Mouse (Mus musculus) erythroblast, embryonic 14.5 days (primary cell): ENCODE data around the gene Ccdc85b. TPM values are rescaled to one million over a fixed set of nuclear protein-coding genes. Genes with fewer than 3 reads are reported as not detected.
A peak's percentile ranks its signal among the peaks of the same experiment; 100 is the strongest.

Experiments
- H3K27me3 ChIP-seq: 2 replicates; pipeline ENCODE4 v1.6.1; 2012; ENCODE audit warnings: inconsistent platforms; ENCODE audit not compliant: control insufficient read depth
- H3K36me3 ChIP-seq: 2 replicates; pipeline ENCODE4 v1.6.1; 2012; ENCODE audit warnings: mild to moderate bottlenecking, inconsistent platforms; ENCODE audit not compliant: control insufficient read depth
- H3K4me1 ChIP-seq: 2 replicates; pipeline ENCODE4 v1.6.1; 2012; ENCODE audit warnings: inconsistent platforms; ENCODE audit not compliant: control insufficient read depth
- H3K4me3 ChIP-seq: replicated peaks from 2 replicates; pipeline ENCODE3; 2012; ENCODE audit warnings: moderate library complexity, mild to moderate bottlenecking, inconsistent platforms
- H3K9me3 ChIP-seq: 2 replicates; pipeline ENCODE4 v1.6.1; 2012; ENCODE audit warnings: low read length, inconsistent platforms, mixed read lengths; ENCODE audit not compliant: control insufficient read depth
- GATA1 ChIP-seq: IDR thresholded peaks from 2 replicates; pipeline ENCODE4 v1.6.1; 2012; ENCODE audit warnings: low read length, inconsistent platforms, mixed read lengths
- TAL1 ChIP-seq: IDR thresholded peaks from 3 replicates; pipeline ENCODE4 v1.6.1; 2012; ENCODE audit warnings: low read length, inconsistent platforms, mixed read lengths
- polyA plus RNA-seq: library from polyadenylated mRNA; stranded (reverse); fragments of >175 nt; gene quantifications from 2 replicates; pipeline ENCODE4 v1.2.3, GENCODE M21; 2012

Ccdc85b gene
- polyA plus RNA-seq, 1 experiment: 0.57 TPM

DNA sequence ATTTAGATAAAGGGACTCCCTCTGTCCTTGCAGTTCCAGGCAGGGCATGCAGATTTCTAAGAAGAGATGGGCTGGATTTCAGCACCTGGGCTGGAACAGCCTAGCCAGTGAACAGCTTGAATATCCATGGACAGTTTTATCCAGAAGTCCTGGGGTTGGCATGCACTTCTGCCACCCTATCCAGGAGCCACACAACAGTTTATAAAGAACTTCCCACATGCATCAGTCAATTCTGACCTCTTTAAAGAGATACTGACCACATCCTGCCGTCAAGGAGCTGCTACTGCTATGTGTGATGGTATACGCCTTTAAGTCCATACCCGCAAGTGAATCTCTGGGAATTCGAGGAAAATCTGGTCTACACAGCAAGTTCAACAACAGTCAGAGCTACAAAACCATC is 28.5 kb downstream of the Ccdc85b start:
- H3K36me3 ChIP-seq: peaks cover 17% of the 10 kb centered on the region
- H3K4me1 ChIP-seq: peaks cover 33% of the 10 kb centered on the region
- TF ChIP-seq TAL1: no peak
- no peak for TF ChIP-seq GATA1
- no peak overlapping the region for H3K4me3 ChIP-seq
- no peaks in the 10 kb centered on the region for H3K9me3 ChIP-seq
- H3K27me3 ChIP-seq: peaks cover 3% of the 10 kb centered on the region

DNA sequence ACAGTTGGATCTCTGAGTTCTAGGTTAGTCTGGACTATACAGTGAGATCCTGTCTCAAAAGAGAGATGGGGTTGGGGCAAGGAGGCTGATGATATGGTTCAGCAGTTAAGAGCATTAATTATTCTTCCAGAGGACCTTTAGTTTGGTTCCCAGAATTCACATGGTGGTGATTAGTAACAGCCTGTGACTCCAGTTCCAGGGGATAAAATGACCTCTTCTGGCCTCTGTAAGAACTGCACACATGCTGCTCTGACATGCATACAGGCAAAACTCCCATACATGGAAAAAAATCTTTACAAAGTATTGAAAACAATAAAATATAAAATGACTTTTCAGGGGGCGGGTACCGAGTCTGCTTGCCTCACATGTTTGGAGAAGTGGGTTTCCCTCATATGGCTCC is 29.6 kb downstream of the Ccdc85b start:
- H3K27me3 ChIP-seq: no peaks in the 10 kb centered on the region
- TF ChIP-seq TAL1 (no peak), GATA1 (no peak)
- no peak overlapping the region for H3K4me3 ChIP-seq
- H3K9me3 ChIP-seq: no peaks in the 10 kb centered on the region
- peaks cover 33% of the 10 kb centered on the region for H3K4me1 ChIP-seq
- H3K36me3 ChIP-seq: peaks cover 23% of the 10 kb centered on the region

DNA sequence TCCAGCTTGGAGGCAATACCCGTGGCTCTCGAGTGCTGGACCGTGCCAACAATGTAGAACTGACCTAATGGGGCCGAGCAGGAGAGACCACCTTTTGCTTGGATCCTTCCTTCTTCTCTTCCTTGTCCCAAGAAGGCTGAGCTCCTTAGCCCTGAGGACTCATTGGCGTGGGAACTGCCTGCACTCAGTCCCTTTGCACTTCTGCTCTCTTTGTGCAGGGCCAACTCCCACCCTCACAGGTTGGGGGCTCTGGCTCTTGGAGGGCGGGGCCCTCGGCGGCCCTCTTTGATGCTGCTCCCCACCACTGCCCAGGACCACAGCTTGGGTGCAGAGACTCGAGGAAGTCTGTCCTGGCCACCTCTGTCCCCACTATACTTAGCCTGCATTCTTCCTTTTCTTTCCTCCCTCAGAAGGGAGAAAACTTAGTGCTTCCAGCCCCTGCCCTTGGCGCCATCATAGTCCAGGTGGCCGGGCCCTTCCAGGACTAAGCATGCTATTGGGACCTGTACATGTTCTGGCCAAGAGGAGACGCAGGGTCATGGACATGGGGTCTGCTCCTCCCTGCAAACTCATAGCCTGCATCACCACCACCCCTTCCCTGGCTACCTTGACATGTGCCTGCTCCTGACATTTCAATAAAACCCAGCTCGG is 30.9 kb downstream of the Ccdc85b start:
- peaks cover 34% of the 10 kb centered on the region for H3K36me3 ChIP-seq
- H3K4me3 ChIP-seq: no peak overlapping the region
- H3K27me3 ChIP-seq: no peaks in the 10 kb centered on the region
- no peak for TF ChIP-seq GATA1
- TF ChIP-seq TAL1: no peak
- H3K9me3 ChIP-seq: no peaks in the 10 kb centered on the region
- H3K4me1 ChIP-seq: peaks cover 37% of the 10 kb centered on the region

DNA sequence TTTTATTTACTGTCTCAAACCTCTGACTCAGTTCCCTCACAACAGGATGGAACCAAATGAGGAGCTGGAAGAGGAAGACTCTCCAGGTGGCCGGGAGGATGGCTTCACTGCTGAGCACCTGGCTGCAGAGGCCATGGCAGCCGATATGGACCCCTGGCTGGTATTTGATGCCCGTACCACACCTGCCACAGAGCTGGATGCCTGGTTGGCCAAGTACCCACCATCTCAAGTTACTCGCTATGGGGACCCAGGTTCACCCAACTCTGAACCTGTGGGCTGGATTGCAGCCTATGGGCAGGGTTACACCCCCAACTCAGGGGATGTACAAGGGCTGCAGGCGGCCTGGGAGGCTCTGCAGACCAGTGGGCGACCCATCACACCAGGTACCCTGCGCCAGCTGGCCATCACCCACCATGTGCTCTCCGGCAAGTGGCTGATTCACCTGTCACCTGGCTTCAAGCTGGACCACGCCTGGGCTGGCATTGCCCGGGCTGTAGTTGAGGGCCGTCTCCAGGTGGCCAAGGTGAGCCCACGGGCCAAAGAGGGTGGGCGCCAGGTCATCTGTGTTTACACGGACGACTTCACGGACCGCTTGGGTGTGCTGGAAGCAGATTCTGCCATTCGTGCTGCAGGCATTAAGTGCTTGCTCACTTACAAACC is 31.7 kb downstream of the Ccdc85b start:
- Histone ChIP-seq H3K4me1 (peaks cover 38% of the 10 kb centered on the region), H3K4me3 (peak overlapping the region; percentile 89), H3K27me3 (no peaks in the 10 kb centered on the region), H3K36me3 (peaks cover 36% of the 10 kb centered on the region), H3K9me3 (no peaks in the 10 kb centered on the region)
- TF ChIP-seq GATA1 (no peak), TAL1 (no peak)

DNA sequence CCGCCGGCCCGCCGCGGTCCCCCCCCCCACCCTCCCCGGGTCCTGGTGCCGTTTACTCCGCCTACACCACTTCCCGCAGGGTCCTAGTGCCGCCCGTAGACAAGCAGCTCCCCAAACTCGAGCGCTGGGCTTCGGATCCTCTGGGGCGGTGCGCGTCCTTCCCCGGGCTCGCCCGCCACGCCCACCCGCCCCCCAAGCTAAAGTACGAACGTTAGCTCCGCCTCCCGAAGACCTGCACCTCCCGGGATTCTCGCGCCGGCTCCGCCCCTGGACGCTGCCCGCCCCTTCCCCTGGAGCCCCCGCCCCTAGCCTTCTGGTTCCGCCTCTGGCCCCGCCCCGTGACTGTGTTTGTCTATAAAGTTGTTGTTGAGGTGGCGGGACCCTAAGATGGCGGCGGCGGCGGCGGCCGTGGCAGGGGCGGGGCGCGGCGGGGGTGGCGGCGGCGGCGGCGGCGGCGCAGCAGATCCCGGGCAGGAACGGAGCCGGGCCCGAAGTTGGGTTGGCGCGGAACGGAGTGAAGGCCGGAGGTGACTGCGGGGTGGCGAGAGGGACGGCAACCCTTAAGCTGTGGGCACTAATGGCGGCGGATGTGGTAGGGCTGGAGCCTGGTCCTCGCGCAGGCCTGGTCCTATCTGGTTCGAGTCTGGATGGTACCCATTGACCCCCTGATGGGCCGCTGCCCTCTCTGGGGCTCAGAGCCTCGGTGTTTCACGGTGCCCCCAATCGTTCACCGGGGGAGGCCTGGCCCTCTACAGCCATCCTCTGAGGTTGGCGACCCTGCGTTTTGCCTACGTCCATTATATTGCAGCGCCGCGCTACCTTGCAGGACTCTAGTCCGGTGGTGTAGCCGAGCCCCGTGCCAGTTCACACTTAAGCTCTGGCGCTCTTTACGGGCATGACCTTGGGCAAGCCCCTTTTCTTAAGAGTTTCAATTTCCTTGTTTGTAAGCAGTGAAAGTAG is 32.6 kb downstream of the Ccdc85b start, which contains the start of the genes Drap1 and AI837181:
TSS of gene Drap1 (minus strand) at position 198 of the 960 bp plus-strand sequence.
TSS of gene AI837181 (plus strand) at position 363 of the 960 bp plus-strand sequence.
- Histone ChIP-seq H3K4me3 (peak within 1 kb of the TSS; percentile 89), H3K36me3 (peaks cover 45% of the 10 kb centered on the region), H3K9me3 (no peaks in the 10 kb centered on the region), H3K27me3 (no peaks in the 10 kb centered on the region), H3K4me1 (peaks cover 42% of the 10 kb centered on the region)
- TF ChIP-seq TAL1 (no peak), GATA1 (no peak)

DNA sequence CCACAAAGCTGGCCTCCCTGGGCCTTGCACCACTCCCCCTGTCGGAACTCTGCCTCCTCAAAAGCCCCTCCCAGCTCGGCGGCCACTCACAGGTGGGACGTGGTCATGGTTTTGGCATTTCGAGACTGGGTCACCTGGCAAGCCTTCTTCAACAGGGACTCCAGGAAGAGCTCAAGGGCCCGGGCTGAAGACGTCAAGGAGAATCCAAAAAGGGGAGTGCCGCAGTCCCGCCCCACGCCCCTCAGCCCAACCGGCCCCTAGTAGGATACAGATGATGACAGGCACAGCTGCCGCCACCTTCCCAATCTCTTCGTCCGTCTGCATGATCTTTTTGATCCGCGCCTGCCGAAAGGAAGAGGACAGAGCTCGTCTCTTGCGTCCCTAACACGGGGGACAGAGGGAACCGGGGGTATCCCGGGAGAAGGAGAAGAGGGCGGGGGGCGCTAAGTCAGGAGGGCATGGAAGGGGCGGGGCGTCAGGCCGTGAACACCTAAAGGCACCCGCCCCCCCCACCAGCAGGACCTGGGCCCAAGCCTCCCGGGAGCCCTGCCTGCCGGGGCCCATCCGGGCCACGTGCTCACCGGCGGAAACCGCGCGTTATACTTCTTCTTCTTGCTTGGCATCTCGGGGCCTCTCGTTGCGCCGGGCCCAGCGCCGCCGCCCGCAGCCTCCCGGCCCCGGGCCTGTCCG is 33.5 kb downstream of the Ccdc85b start:
- H3K4me3 ChIP-seq: peak overlapping the region; percentile 89
- H3K9me3 ChIP-seq: no peaks in the 10 kb centered on the region
- no peak for TF ChIP-seq GATA1
- TF ChIP-seq TAL1: no peak
- H3K4me1 ChIP-seq: peaks cover 44% of the 10 kb centered on the region
- no peaks in the 10 kb centered on the region for H3K27me3 ChIP-seq
- H3K36me3 ChIP-seq: peaks cover 48% of the 10 kb centered on the region

DNA sequence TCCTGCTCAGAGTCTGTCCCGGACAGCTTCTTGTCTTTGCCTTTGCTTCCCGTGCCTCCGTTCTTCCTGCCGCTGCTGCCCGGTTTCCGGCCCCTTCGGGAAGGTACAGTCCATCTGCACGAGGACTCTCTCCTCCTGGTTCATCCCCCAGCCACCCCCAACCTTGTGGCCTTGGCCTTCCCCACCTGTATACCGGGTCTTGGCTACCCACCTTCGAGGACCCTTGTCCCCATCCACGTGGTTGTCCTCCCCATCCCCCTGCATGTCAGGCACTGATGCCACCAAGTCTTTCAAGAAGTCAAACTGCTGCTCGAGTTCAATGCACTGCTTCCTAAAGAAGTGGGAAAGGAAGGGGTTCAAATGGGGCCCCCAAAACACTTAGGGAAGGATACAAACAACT is 34.1 kb downstream of the Ccdc85b start:
- H3K4me1 ChIP-seq: peaks cover 44% of the 10 kb centered on the region
- peaks cover 48% of the 10 kb centered on the region for H3K36me3 ChIP-seq

DNA sequence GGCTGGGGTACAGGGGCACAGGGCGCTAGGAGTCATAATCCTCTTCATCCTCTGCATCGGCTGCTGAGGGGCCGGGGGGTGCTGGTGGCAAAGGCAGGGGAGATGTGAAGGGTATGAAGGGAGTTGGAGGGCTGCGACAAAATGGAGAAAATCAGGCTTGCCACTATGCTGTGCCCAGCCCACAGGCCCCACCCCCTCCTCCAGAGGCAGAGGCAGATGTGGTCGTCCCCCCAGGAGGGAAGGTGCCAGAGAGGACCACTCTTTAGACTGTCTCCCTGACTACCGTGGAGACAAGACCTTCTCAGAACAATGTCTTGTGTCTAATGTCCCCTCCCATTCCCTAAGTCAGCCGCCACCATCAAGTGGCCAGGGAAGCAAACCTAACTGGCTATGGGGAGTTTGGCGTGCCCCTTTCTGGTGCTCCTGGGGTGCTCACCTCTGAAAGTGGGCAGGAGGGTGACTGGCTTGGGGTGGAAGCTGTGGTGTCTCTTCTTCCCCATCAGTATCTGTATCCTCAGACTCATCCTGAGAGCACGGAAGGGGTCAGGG is 34.7 kb downstream of the Ccdc85b start:
- TF ChIP-seq GATA1 (no peak), TAL1 (no peak)
- H3K4me3 ChIP-seq: no peak overlapping the region
- H3K9me3 ChIP-seq: no peaks in the 10 kb centered on the region
- peaks cover 44% of the 10 kb centered on the region for H3K4me1 ChIP-seq
- H3K36me3 ChIP-seq: peaks cover 47% of the 10 kb centered on the region
- no peaks in the 10 kb centered on the region for H3K27me3 ChIP-seq

More for the DNA sequence above, 34.1 kb downstream of the Ccdc85b start:
- TF ChIP-seq TAL1 (no peak), GATA1 (no peak)
- no peaks in the 10 kb centered on the region for H3K27me3 ChIP-seq
- peak overlapping the region; percentile 89 for H3K4me3 ChIP-seq
- no peaks in the 10 kb centered on the region for H3K9me3 ChIP-seq
